Mouse (Mus musculus): Measurements from ENCODE around the gene D8Ertd738e. TPM values are rescaled to one million over a fixed set of nuclear protein-coding genes. Genes with fewer than 3 reads are reported as not detected.
A peak's percentile ranks its signal among the peaks of the same experiment; 100 is the strongest.

The D8Ertd738e gene
- polyA plus RNA-seq, 1 experiment from 2014 or later, result 314 TPM

DNA sequence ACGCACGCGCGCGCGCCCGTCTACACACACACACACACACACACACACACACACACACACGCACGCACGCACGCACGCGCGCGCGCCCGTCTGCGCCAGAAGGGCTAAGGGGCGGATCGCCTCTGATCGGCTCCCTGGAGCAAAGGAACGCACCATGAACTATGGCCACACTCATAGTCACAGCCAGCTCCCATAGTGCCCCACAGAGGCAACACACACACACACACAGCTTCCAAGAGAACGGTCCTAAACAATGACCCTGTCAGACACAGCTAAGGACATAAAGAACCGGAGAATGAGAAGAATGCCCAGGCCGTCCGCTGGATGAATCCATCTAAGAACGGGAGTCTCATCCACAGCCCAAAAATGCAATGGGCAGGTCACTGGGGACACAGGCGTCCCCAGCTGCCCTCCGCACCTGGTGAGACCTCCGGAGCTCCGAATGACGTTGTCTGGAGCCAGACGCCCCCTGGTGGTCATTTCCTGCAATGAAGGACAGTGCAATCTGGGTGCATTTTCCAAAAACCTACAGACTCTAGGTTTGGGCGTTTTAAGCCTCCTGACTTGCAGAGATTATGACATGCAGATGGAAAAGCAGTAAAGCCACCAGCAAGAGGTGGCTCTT, 39.2 kb downstream of the D8Ertd738e start:
- no peak overlapping the region for H3K9ac ChIP-seq
- no peak for ATAC-seq (ENCODE audit: insufficient number of reproducible peaks, low FRiP score, low TSS enrichment, low read depth)
- H3K36me3 ChIP-seq, result peaks cover 78% of the 10 kb centered on the region

DNA sequence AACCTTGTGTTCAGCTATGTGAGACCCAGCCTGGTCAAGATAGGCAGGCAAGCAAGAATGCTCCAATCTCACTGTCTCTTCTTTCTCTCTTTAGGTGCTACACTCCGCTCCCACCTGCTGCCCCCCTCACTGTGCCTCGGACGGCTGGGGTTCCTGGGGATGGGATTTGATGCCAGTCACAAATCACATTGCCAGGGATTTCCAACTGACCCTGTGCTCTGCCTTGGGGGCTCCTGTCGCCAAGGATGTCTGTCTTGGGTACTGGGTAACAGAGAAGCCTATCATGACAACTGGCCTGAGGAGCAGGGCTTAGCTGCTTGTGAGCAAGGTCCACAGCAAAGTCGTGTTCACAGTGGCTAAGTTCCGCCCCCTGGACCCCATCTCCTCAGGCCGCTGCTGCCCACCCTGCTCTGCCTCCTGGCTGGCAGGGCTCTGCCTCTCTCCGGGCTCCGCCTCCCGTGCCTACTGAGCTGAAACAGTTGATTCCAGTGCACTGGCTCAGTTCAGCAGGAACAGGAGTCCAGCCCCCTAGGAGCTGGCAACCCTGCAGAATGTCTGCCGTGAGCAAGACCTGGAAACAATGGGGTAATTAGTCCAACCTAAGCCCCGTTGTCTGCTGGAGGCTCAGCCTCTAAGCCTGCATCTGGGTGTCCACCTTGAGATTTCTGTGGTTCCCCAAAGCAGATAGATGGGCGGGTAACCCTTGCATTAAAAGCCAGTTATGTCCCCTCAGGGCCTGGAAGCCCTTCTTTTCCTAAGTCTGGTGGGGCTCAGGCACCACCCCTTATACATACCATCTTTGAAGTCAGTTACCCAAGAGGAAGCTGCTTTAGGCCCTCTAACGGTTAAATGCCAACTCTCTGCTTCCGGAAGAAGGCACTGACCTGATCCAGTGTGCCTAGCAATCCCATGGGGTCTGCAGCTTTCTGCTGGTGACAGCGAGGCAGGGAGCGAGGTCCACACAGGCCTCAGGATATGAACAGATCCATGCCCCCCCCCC, 40.8 kb downstream of the D8Ertd738e start:
- WGBS, result 37% methylated on average over 17 of the region's 17 CpGs
- H3K27ac ChIP-seq (replicated peaks), result peak overlapping the region; percentile 81
- H3K9me3 ChIP-seq (replicated peaks), result no peaks in the 10 kb centered on the region
- no peak for ATAC-seq (ENCODE audit: insufficient number of reproducible peaks, low FRiP score, low TSS enrichment, low read depth)
- H3K4me2 ChIP-seq (replicated peaks), result no peak overlapping the region
- H3K36me3 ChIP-seq, result peaks cover 69% of the 10 kb centered on the region
- no peak overlapping the region for H3K9ac ChIP-seq
- no peak overlapping the region for H3K4me3 ChIP-seq (replicated peaks)
- H3K4me1 ChIP-seq, result peaks cover 65% of the 10 kb centered on the region
- no peaks in the 10 kb centered on the region for H3K27me3 ChIP-seq

More for the DNA sequence above, 39.2 kb downstream of the D8Ertd738e start:
- H3K4me2 ChIP-seq (replicated peaks), result no peak overlapping the region
- no peak overlapping the region; the same call in 1 of the 2 replicates for H3K27ac ChIP-seq (replicated peaks)
- WGBS, result 62% methylated on average over 34 of the region's 34 CpGs
- H3K4me3 ChIP-seq (replicated peaks), result no peak overlapping the region
- H3K27me3 ChIP-seq, result no peaks in the 10 kb centered on the region
- H3K9me3 ChIP-seq (replicated peaks), result no peaks in the 10 kb centered on the region
- H3K4me1 ChIP-seq, result peaks cover 50% of the 10 kb centered on the region

DNA sequence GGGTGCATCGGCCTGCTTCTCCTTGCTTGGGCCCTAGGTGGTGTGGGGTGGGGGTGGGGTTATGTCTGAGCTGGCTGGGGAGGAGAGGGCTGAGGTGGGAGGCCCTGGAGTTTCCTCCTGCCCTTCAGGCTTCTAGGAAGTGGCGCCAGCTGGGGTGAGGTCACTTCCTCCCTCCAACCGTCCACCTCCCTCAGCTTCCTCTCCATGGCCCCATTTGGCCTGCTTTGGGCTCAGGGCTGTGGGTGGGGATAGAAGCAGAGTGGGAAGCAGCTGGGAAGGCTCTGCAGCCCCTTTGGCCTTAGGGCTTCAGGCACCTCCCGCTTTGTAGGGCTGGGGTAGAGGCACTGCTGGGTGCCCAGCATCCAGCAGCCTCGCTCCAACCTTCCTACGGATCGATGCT, 41.7 kb downstream of the D8Ertd738e start:
- no peak for ATAC-seq (ENCODE audit: insufficient number of reproducible peaks, low FRiP score, low TSS enrichment, low read depth)
- Histone ChIP-seq H3K9ac (no peak overlapping the region), H3K27me3 (no peaks in the 10 kb centered on the region), H3K4me3 (replicated peaks) (no peak overlapping the region), H3K36me3 (peaks cover 60% of the 10 kb centered on the region), H3K9me3 (replicated peaks) (no peaks in the 10 kb centered on the region), H3K27ac (replicated peaks) (peak overlapping the region; percentile 81), H3K4me2 (replicated peaks) (no peak overlapping the region), H3K4me1 (peaks cover 74% of the 10 kb centered on the region)
- 52% methylated on average over 7 of the region's 7 CpGs for WGBS

DNA sequence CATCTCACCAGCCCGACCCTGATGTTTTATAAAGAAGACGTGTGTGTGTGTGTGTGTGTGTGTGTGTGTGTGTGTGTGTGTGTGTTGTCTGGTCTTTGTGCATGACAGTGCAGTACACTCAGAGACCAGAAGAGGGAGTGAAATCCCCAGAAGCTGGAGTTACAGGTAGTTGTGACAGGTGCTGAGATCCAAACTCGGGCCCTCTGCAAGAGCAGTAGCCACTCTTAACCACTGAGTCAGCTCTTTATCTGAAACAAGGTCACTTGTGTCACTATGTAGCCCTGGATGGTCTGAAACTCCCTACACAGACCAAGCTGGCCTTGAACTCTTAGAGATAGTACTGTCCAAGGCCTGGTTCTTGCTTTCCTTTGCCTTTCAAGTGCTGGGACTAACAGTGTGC, 42.9 kb downstream of the D8Ertd738e start:
- WGBS, result 86% methylated on average over 3 of the region's 3 CpGs
- Histone ChIP-seq H3K27ac (replicated peaks) (peak overlapping the region; percentile 81; the same call in 1 of the 2 replicates), H3K4me1 (peaks cover 85% of the 10 kb centered on the region)

DNA sequence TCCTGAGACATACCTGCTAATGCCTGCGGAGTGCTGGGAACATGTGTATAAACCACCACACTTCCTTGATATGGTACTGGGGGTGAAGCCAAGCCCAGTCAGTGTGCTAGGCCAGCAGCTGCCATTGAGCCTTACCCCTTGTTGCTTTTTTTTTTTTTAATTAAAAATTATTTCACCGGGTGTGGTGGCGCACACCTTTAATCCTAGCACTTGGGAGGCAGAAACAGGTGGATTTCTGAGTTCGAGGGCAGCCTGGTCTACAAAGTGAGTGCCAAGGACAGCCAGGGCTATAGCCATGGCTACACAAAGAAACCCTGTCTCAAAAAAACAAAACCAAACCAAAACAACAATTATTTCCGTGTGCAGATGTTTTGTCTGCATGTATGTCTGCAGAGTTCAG, 44.4 kb downstream of the D8Ertd738e start:
- 88% methylated on average over 5 of the region's 5 CpGs for WGBS
- Histone ChIP-seq H3K4me3 (replicated peaks) (no peak overlapping the region), H3K9me3 (replicated peaks) (no peaks in the 10 kb centered on the region), H3K27ac (replicated peaks) (no peak overlapping the region), H3K9ac (no peak overlapping the region), H3K27me3 (no peaks in the 10 kb centered on the region), H3K4me2 (replicated peaks) (no peak overlapping the region), H3K4me1 (peaks cover 91% of the 10 kb centered on the region), H3K36me3 (peaks cover 42% of the 10 kb centered on the region)
- ATAC-seq (ENCODE audit: insufficient number of reproducible peaks, low FRiP score, low TSS enrichment, low read depth), result no peak

More for the DNA sequence above, 42.9 kb downstream of the D8Ertd738e start:
- H3K36me3 ChIP-seq, result peaks cover 54% of the 10 kb centered on the region
- no peak for ATAC-seq (ENCODE audit: insufficient number of reproducible peaks, low FRiP score, low TSS enrichment, low read depth)
- no peaks in the 10 kb centered on the region for H3K27me3 ChIP-seq
- no peak overlapping the region for H3K4me2 ChIP-seq (replicated peaks)
- no peaks in the 10 kb centered on the region for H3K9me3 ChIP-seq (replicated peaks)
- no peak overlapping the region for H3K4me3 ChIP-seq (replicated peaks)
- H3K9ac ChIP-seq, result no peak overlapping the region

DNA sequence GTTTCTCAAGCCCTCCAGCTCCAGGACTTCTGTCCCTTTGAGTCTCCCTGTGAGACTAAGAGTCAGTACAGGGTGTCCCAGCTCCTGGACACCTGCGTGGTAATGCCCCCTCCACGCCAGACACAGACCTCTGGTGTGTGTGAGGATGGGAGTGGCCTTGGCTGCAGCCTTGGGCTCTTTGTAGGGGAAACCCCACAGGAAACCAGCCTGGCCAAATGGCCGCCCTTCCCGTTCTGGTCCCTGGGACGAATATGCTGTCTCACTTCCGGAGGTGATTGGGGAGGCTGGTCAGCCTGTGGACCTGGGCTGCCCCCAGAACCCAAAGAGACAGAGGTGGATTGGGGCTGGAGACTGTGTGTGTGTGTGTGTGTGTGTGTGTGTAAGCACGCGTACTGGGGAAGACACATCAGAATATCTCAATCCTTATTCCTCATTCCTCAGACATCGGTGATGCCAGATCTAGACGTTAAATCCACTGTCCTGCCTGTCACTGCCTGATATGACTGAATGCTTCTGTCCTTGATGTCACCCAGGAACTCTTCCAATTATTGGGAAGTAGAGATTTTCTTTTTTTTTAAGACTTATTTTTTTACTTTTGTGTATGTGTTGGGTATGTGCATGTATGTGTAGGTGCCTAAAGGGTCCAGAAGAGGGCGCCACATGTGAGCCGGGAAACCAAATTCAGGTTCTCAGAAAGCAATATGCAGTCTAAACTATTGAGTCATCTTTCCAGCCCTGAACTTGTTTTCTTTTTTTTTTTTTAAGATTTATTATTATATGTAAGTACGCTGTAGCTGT, 45.3 kb downstream of the D8Ertd738e start:
- 39% methylated on average over 13 of the region's 13 CpGs for WGBS
- Histone ChIP-seq H3K4me2 (replicated peaks) (peak overlapping the region; percentile 92), H3K9ac (peak overlapping the region; percentile 47), H3K4me3 (replicated peaks) (peak overlapping the region; percentile 81), H3K9me3 (replicated peaks) (no peaks in the 10 kb centered on the region), H3K4me1 (peaks cover 91% of the 10 kb centered on the region), H3K27me3 (no peaks in the 10 kb centered on the region), H3K27ac (replicated peaks) (peak overlapping the region; percentile 98), H3K36me3 (peaks cover 33% of the 10 kb centered on the region)
- ATAC-seq (ENCODE audit: insufficient number of reproducible peaks, low FRiP score, low TSS enrichment, low read depth), result peak; percentile 0; the same call in 1 of the 2 replicates

DNA sequence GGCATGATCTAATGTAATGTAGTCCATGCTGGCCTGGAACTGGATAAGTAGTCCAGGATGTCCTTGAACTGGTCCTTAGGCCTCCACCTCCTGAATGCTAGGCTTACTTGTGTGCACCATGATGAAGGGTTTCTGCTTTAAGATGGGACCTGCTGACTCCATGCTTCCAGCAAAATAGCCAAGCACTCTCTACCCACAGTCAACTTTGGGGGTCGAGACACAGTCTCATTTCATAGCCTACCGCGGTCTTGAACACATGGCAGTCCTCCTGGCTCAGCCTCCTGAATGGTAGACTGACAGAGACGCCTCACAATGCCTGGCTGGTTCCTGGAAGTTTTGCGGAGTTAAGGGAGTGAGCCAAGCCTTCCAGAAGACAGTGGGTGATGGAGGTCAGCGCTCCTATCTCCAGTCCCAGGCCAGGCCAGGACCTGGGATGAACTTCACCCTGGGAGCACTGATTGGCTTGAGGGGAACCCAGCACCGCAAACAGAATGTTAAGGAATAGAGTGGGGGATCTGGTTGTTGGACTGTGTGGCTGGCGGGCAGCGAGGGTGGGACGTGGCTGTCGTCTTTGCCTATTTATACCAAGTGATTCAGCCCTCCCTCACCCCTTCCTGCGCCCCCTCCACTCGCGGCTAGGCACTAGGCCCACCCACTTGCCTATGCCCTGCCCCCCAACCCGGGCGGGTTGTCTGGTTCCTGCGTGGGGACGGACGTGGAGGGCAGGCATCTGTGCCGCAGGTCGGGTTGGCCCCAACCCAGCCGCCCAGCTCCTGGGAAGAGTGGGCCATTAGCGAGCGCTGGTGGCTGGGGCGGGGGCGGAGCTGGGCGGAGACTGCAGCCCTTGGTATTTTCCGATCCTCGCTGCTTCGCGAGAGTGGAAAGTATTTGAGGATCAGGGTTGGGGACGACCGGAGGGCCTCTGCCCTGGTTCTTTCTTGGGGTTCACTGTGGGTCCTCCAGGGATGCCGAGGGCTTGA, 46.3 kb downstream of the D8Ertd738e start:
- ATAC-seq (ENCODE audit: insufficient number of reproducible peaks, low FRiP score, low TSS enrichment, low read depth), result peak; percentile 72
- WGBS, result 7% methylated on average over 34 of the region's 34 CpGs
- Histone ChIP-seq H3K4me1 (peaks cover 91% of the 10 kb centered on the region), H3K27ac (replicated peaks) (peak overlapping the region; percentile 98), H3K27me3 (no peaks in the 10 kb centered on the region), H3K36me3 (peaks cover 24% of the 10 kb centered on the region), H3K4me3 (replicated peaks) (peak overlapping the region; percentile 81), H3K9me3 (replicated peaks) (no peaks in the 10 kb centered on the region), H3K4me2 (replicated peaks) (peak overlapping the region; percentile 92), H3K9ac (peak overlapping the region; percentile 47)

DNA sequence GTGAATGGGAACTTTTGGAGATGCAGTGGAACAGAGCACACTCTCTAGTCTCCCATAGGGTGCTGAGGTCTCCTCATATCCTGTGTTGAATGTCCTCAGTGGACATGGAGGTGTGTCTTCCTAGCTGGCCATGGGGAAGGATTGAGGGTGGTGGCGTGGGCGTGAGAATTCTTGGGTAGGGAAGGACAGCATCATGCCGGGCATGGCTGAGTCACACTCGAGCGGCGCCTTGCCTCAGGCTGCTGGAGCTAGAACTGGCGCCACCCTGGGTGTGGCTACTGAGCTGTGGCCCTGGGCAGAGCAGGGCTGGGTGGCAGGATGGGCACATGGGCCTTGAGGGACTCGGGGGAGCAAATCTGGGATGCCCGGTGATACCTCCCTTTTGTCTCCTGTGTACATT, 47.1 kb downstream of the D8Ertd738e start:
- 47% methylated on average over 9 of the region's 9 CpGs for WGBS
- no peaks in the 10 kb centered on the region for H3K27me3 ChIP-seq
- H3K4me2 ChIP-seq (replicated peaks), result peak overlapping the region; percentile 92
- ATAC-seq (ENCODE audit: insufficient number of reproducible peaks, low FRiP score, low TSS enrichment, low read depth), result no peak
- peaks cover 20% of the 10 kb centered on the region for H3K36me3 ChIP-seq
- H3K4me3 ChIP-seq (replicated peaks), result peak overlapping the region; percentile 81
- H3K27ac ChIP-seq (replicated peaks), result peak overlapping the region; percentile 98
- H3K4me1 ChIP-seq, result peaks cover 91% of the 10 kb centered on the region
- H3K9me3 ChIP-seq (replicated peaks), result no peaks in the 10 kb centered on the region
- peak overlapping the region; percentile 47 for H3K9ac ChIP-seq

DNA sequence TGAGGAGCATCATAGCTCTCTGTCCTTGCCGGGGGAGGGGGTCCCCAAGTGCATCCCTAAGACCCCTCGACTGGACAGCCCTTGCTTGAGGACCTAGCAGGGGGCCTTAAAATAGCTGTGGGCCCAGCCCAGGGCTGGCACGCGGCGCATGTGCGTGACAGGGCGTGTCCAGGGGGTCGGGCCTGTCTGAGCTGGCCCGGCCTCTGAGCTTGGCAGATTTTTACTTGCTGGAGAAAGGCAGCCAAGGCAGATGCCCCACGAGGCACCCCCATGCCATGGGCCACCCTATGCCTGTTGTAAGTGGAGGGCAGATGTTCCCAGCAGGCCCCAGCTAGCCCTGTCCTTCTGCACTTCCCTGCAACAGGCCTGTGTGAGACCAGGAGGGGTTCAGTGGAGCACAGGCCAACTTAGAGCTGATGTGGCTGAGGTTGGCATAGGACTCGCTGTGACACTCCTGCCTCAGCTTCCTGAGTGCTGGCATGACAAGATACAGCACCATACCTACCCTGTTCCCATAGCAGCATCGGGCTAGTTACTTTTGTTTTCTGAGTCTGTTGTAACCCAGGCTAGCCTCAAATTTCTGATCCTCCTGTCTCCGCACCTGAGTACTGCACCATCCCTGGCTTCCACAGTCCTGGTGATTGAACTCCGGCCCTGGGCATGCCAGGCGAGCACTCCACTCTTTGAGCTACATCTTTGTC, 47.8 kb downstream of the D8Ertd738e start:
- H3K36me3 ChIP-seq, result peaks cover 20% of the 10 kb centered on the region
- H3K4me2 ChIP-seq (replicated peaks), result peak overlapping the region; percentile 92
- H3K9ac ChIP-seq, result peak overlapping the region; percentile 92
- H3K27me3 ChIP-seq, result no peaks in the 10 kb centered on the region
- peak overlapping the region; percentile 81 for H3K4me3 ChIP-seq (replicated peaks)
- no peak for ATAC-seq (ENCODE audit: insufficient number of reproducible peaks, low FRiP score, low TSS enrichment, low read depth)
- peaks cover 87% of the 10 kb centered on the region for H3K4me1 ChIP-seq
- H3K9me3 ChIP-seq (replicated peaks), result no peaks in the 10 kb centered on the region
- 33% methylated on average over 15 of the region's 15 CpGs for WGBS
- peak overlapping the region; percentile 98 for H3K27ac ChIP-seq (replicated peaks)
